Mouse (Mus musculus): ENCODE measurements around the gene Rep15. TPM values are rescaled to one million over a fixed set of nuclear protein-coding genes. Genes with fewer than 3 reads are reported as not detected.

Gene Rep15
- 0.59 TPM in 1 of 2 replicates, not detected in the other for polyA plus RNA-seq (2011; ENCODE audit: insufficient read depth, insufficient read length, low replicate concordance, missing spikeins)

- TF ChIP-seq CTCF (IDR thresholded peaks at IDR 0.05; ENCODE audit: control insufficient read depth, insufficient read depth, low read length) = no peak
- no peak for TF ChIP-seq POLR2A (IDR thresholded peaks at IDR 0.05; ENCODE audit: borderline replicate concordance, control insufficient read depth, low read depth, low read length)
- Histone ChIP-seq H3K27ac (ENCODE audit: control insufficient read depth, insufficient read depth, low read depth, low read length, poor library complexity) (no peak within 1 kb of the TSS), H3K4me3 (replicated peaks; ENCODE audit: control insufficient read depth, low read depth, low read length) (no peak within 1 kb of the TSS), H3K4me1 (ENCODE audit: control insufficient read depth, insufficient read depth, low read length) (no peaks in the 10 kb centered on the region)
- 73% methylated on average over 13 of the region's 13 CpGs for WGBS
These were observed at the start of gene Rep15 for GRCm38 (mm10) chr6:147032303-147032925. Gene Rep15, plus strand, starts transcription at chr6:147032584.

- no peak overlapping the region for H3K27ac ChIP-seq (ENCODE audit: control insufficient read depth, insufficient read depth, low read depth, low read length, poor library complexity)
These were observed 47.8 kb upstream of the Rep15 start for GRCm38 (mm10) chr6:146984569-146984968.

GRCm38 (mm10) chr6:146994236-146994635 lies 38.1 kb upstream of the Rep15 start:
- H3K4me1 ChIP-seq (ENCODE audit: control insufficient read depth, insufficient read depth, low read length) = no peaks in the 10 kb centered on the region
- H3K4me3 ChIP-seq (replicated peaks; ENCODE audit: control insufficient read depth, low read depth, low read length) = no peak overlapping the region
- H3K27ac ChIP-seq (ENCODE audit: control insufficient read depth, insufficient read depth, low read depth, low read length, poor library complexity) = no peak overlapping the region
- 34% methylated on average over 5 of the region's 5 CpGs for WGBS
- TF ChIP-seq CTCF (IDR thresholded peaks at IDR 0.05; ENCODE audit: control insufficient read depth, insufficient read depth, low read length) (0 out of 2 replicates have a peak, but pooled peaks have one; percentile 30), POLR2A (IDR thresholded peaks at IDR 0.05; ENCODE audit: borderline replicate concordance, control insufficient read depth, low read depth, low read length) (no peak)

More at GRCm38 (mm10) chr6:146984569-146984968, 47.8 kb upstream of the Rep15 start:
- WGBS = 74% methylated on average over 3 of the region's 3 CpGs
- H3K4me3 ChIP-seq (replicated peaks; ENCODE audit: control insufficient read depth, low read depth, low read length) = no peak overlapping the region
- H3K4me1 ChIP-seq (ENCODE audit: control insufficient read depth, insufficient read depth, low read length) = no peaks in the 10 kb centered on the region
- TF ChIP-seq CTCF (IDR thresholded peaks at IDR 0.05; ENCODE audit: control insufficient read depth, insufficient read depth, low read length) = no peak
- TF ChIP-seq POLR2A (IDR thresholded peaks at IDR 0.05; ENCODE audit: borderline replicate concordance, control insufficient read depth, low read depth, low read length) = no peak

GRCm38 (mm10) chr6:146995391-146995790 lies 37.0 kb upstream of the Rep15 start:
- H3K4me3 ChIP-seq (replicated peaks; ENCODE audit: control insufficient read depth, low read depth, low read length) = no peak overlapping the region
- no peaks in the 10 kb centered on the region for H3K4me1 ChIP-seq (ENCODE audit: control insufficient read depth, insufficient read depth, low read length)
- TF ChIP-seq CTCF (IDR thresholded peaks at IDR 0.05; ENCODE audit: control insufficient read depth, insufficient read depth, low read length) = no peak
- WGBS = 77% methylated on average over 2 of the region's 2 CpGs
- no peak overlapping the region for H3K27ac ChIP-seq (ENCODE audit: control insufficient read depth, insufficient read depth, low read depth, low read length, poor library complexity)

- WGBS = 83% methylated on average over 6 of the region's 6 CpGs
- TF ChIP-seq CTCF (IDR thresholded peaks at IDR 0.05; ENCODE audit: control insufficient read depth, insufficient read depth, low read length) (no peak), POLR2A (IDR thresholded peaks at IDR 0.05; ENCODE audit: borderline replicate concordance, control insufficient read depth, low read depth, low read length) (no peak)
- H3K4me1 ChIP-seq (ENCODE audit: control insufficient read depth, insufficient read depth, low read length) = no peaks in the 10 kb centered on the region
- H3K27ac ChIP-seq (ENCODE audit: control insufficient read depth, insufficient read depth, low read depth, low read length, poor library complexity) = no peak overlapping the region
- no peak overlapping the region for H3K4me3 ChIP-seq (replicated peaks; ENCODE audit: control insufficient read depth, low read depth, low read length)
These were observed 36.5 kb upstream of the Rep15 start for GRCm38 (mm10) chr6:146995878-146996277.

GRCm38 (mm10) chr6:146997006-146997405 lies 35.4 kb upstream of the Rep15 start:
- no peak for TF ChIP-seq CTCF (IDR thresholded peaks at IDR 0.05; ENCODE audit: control insufficient read depth, insufficient read depth, low read length)
- no peak for TF ChIP-seq POLR2A (IDR thresholded peaks at IDR 0.05; ENCODE audit: borderline replicate concordance, control insufficient read depth, low read depth, low read length)
- Histone ChIP-seq H3K4me3 (replicated peaks; ENCODE audit: control insufficient read depth, low read depth, low read length) (no peak overlapping the region), H3K4me1 (ENCODE audit: control insufficient read depth, insufficient read depth, low read length) (no peaks in the 10 kb centered on the region), H3K27ac (ENCODE audit: control insufficient read depth, insufficient read depth, low read depth, low read length, poor library complexity) (no peak overlapping the region)
- 82% methylated on average over 6 of the region's 6 CpGs for WGBS

- Histone ChIP-seq H3K4me3 (replicated peaks; ENCODE audit: control insufficient read depth, low read depth, low read length) (no peak overlapping the region), H3K4me1 (ENCODE audit: control insufficient read depth, insufficient read depth, low read length) (no peaks in the 10 kb centered on the region), H3K27ac (ENCODE audit: control insufficient read depth, insufficient read depth, low read depth, low read length, poor library complexity) (no peak overlapping the region)
- 88% methylated on average over 4 of the region's 4 CpGs for WGBS
- TF ChIP-seq POLR2A (IDR thresholded peaks at IDR 0.05; ENCODE audit: borderline replicate concordance, control insufficient read depth, low read depth, low read length) (no peak), CTCF (IDR thresholded peaks at IDR 0.05; ENCODE audit: control insufficient read depth, insufficient read depth, low read length) (no peak)
These were observed 33.7 kb upstream of the Rep15 start for GRCm38 (mm10) chr6:146998710-146999109.

GRCm38 (mm10) chr6:146999302-146999701 lies 33.1 kb upstream of the Rep15 start:
- Histone ChIP-seq H3K27ac (ENCODE audit: control insufficient read depth, insufficient read depth, low read depth, low read length, poor library complexity) (no peak overlapping the region), H3K4me1 (ENCODE audit: control insufficient read depth, insufficient read depth, low read length) (no peaks in the 10 kb centered on the region), H3K4me3 (replicated peaks; ENCODE audit: control insufficient read depth, low read depth, low read length) (no peak overlapping the region)
- TF ChIP-seq POLR2A (IDR thresholded peaks at IDR 0.05; ENCODE audit: borderline replicate concordance, control insufficient read depth, low read depth, low read length) (no peak), CTCF (IDR thresholded peaks at IDR 0.05; ENCODE audit: control insufficient read depth, insufficient read depth, low read length) (no peak)
- WGBS = 75% methylated on average over 9 of the region's 9 CpGs

- WGBS = 63% methylated on average over 2 of the region's 2 CpGs
- no peak for TF ChIP-seq CTCF (IDR thresholded peaks at IDR 0.05; ENCODE audit: control insufficient read depth, insufficient read depth, low read length)
- no peak for TF ChIP-seq POLR2A (IDR thresholded peaks at IDR 0.05; ENCODE audit: borderline replicate concordance, control insufficient read depth, low read depth, low read length)
- Histone ChIP-seq H3K4me3 (replicated peaks; ENCODE audit: control insufficient read depth, low read depth, low read length) (no peak overlapping the region), H3K4me1 (ENCODE audit: control insufficient read depth, insufficient read depth, low read length) (no peaks in the 10 kb centered on the region), H3K27ac (ENCODE audit: control insufficient read depth, insufficient read depth, low read depth, low read length, poor library complexity) (no peak overlapping the region)
These were observed 32.6 kb upstream of the Rep15 start for GRCm38 (mm10) chr6:146999755-147000154.

All from bone marrow, adult 2 months (tissue).